Mouse (Mus musculus): ENCODE measurements at regions not wholly inside any gene's neighbourhood (a gene's known extent, or its start where the extent isn't known, plus 50 kb on each side); places are given as distances from the start of the nearest gene placed in this dataset.

DNA sequence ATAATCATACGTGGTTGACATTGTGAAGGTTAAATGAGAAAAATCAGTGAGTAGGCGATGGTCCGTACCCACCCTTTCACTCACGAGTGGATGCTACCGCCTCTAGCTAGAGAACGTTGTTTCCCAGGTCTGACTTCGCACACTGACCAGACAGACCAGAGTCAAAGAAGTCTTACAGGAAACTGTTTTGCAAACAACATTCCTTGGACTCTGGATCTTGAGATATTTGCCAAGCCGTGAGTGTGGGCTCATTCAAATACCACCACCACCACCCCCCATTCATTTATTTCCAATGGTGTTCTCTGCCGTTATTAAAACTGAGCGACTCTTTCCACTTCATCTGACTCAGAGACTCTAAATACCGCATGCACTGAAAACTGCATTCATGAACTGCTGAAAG lies 234.2 kb downstream of the Lmo4 start:
- Histone ChIP-seq H3K4me1 (ENCODE audit: control insufficient read depth, insufficient read depth, low read length) (no peaks in the 10 kb centered on the region), H3K4me3 (replicated peaks; ENCODE audit: extremely low read depth, low read depth, low read length) (no peak overlapping the region)
- DNase-seq, result no peak
- TF ChIP-seq POLR2A (IDR thresholded peaks at IDR 0.05; ENCODE audit: borderline replicate concordance, extremely low read depth, low read depth, low read length) (no peak), CTCF (IDR thresholded peaks at IDR 0.05; ENCODE audit: insufficient read depth, low read length) (no peak)
- 47% methylated on average over 11 of the region's 11 CpGs for WGBS

DNA sequence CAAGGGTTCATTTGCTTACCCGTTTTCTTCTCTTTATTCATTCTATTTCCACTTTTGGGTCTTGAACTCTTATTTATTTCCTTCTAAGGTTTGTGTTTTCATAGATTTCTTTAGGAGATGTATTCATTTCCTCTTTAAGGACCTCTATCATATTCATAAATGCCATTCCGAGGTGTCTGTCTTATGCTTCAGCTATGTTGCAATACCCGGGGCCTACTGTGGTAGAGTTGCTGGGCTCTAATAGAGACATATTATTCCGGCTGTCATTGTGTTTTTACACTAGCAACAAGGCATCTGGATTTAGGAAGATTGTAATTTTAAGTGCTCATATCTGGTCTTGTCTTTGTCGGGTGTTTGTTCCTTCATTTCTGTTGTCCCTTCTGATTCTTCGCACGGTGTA lies 249.5 kb downstream of the Lmo4 start:
- no peak for DNase-seq
- H3K4me3 ChIP-seq (replicated peaks; ENCODE audit: extremely low read depth, low read depth, low read length), result no peak overlapping the region
- 85% methylated on average over 7 of the region's 7 CpGs for WGBS
- no peaks in the 10 kb centered on the region for H3K4me1 ChIP-seq (ENCODE audit: control insufficient read depth, insufficient read depth, low read length)
- TF ChIP-seq CTCF (IDR thresholded peaks at IDR 0.05; ENCODE audit: insufficient read depth, low read length) (no peak), POLR2A (IDR thresholded peaks at IDR 0.05; ENCODE audit: borderline replicate concordance, extremely low read depth, low read depth, low read length) (no peak)

DNA sequence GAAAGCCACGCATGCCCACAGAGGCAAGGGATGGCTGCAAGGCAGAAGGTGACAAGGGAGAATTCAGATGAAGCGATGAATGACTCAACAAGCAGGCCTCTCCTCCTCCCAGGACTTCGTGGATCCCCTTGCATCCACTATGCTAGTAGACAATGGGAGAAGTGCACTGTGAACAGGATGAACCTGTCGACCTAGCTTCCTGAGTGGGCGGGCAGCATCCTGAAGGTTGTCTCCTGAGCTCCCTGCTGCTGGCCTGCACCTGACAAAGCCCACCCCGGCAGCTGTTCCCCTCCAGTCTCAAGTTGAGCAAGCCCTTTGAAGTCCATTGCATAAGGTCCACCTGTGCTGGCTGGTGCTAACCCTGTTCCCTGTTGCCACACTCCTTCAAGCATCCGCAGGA lies 250.2 kb downstream of the Lmo4 start:
- H3K4me1 ChIP-seq (ENCODE audit: control insufficient read depth, insufficient read depth, low read length), result no peaks in the 10 kb centered on the region
- TF ChIP-seq POLR2A (IDR thresholded peaks at IDR 0.05; ENCODE audit: borderline replicate concordance, extremely low read depth, low read depth, low read length) (no peak), CTCF (IDR thresholded peaks at IDR 0.05; ENCODE audit: insufficient read depth, low read length) (no peak)
- 64% methylated on average over 7 of the region's 7 CpGs for WGBS
- no peak for DNase-seq
- H3K4me3 ChIP-seq (replicated peaks; ENCODE audit: extremely low read depth, low read depth, low read length), result no peak overlapping the region

DNA sequence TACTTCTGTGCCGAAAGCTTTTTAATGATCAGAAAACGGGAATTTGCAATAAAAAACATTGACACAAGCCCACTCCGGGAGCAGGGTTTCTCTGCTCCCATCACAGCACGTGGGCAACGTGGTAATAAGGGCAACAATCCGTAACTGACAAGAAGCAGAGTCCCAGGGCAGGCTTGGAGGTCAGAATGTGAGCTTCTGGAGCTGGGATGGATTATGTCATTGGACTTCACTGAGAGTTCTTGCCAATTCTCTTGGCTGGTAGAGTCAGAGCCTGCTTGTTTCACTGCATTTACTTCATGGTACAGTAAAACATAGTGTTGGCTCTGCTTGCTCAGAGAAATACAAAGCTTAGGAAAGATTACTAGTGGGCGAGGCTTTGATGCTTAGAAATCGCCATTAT lies 252.7 kb downstream of the Lmo4 start:
- 64% methylated on average over 8 of the region's 8 CpGs for WGBS
- DNase-seq, result no peak
- TF ChIP-seq POLR2A (IDR thresholded peaks at IDR 0.05; ENCODE audit: borderline replicate concordance, extremely low read depth, low read depth, low read length) (no peak), CTCF (IDR thresholded peaks at IDR 0.05; ENCODE audit: insufficient read depth, low read length) (no peak)
- no peak overlapping the region for H3K4me3 ChIP-seq (replicated peaks; ENCODE audit: extremely low read depth, low read depth, low read length)
- no peaks in the 10 kb centered on the region for H3K4me1 ChIP-seq (ENCODE audit: control insufficient read depth, insufficient read depth, low read length)

DNA sequence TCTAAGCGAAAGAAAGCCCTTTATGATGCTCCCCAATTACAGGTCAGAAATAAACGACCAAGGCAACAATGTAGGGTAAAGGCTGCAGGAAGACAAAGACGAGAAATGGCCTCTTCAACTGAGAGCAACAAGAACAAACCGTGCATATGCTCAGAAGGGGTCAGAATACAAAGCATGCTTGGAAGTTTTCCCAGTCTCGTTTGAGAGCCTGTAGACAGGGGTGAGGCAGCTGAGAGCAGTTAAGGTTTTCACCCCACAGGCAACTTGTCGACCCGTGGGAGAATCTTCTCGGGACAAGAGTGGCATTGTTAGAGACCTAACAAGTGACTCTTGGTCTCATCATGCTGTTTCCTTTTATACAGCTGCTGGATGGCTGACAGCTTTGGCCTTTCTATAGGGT lies 255.4 kb downstream of the Lmo4 start:
- Histone ChIP-seq H3K4me1 (ENCODE audit: control insufficient read depth, insufficient read depth, low read length) (no peaks in the 10 kb centered on the region), H3K4me3 (replicated peaks; ENCODE audit: extremely low read depth, low read depth, low read length) (no peak overlapping the region)
- 43% methylated on average over 8 of the region's 8 CpGs for WGBS
- DNase-seq, result no peak
- no peak for TF ChIP-seq POLR2A (IDR thresholded peaks at IDR 0.05; ENCODE audit: borderline replicate concordance, extremely low read depth, low read depth, low read length)
- TF ChIP-seq CTCF (IDR thresholded peaks at IDR 0.05; ENCODE audit: insufficient read depth, low read length), result no peak

DNA sequence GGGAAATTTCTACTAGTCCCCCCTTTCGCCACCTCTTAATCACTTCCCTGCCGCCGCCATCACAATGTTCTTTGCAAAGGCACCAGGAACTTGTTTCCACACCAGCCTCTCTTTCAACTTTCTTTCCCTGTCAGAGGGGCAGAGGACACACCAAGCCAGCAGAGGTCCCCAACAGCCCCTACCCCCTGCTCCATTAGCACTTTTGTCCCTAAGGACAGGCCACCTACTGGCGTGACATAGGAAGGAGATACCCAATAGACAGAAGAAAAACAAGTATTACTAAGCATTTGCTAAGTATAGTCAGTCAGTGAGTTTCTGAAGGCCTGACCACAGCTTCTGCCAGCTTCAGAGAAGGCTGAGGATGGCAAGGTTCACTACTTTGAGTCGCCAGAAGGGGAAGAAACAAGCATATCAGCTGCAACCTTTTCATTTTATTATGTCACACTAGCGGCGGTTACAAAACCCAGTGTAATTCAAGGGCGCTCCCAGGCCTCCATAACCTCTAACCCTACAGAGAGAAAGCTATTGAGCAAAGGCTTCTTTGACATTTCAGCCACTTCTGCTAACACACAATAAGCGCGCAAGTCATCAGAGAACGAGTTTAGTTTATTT lies 255.9 kb downstream of the Lmo4 start:
- TF ChIP-seq CTCF (IDR thresholded peaks at IDR 0.05; ENCODE audit: insufficient read depth, low read length), result no peak
- no peak for TF ChIP-seq POLR2A (IDR thresholded peaks at IDR 0.05; ENCODE audit: borderline replicate concordance, extremely low read depth, low read depth, low read length)
- Histone ChIP-seq H3K4me1 (ENCODE audit: control insufficient read depth, insufficient read depth, low read length) (no peaks in the 10 kb centered on the region), H3K4me3 (replicated peaks; ENCODE audit: extremely low read depth, low read depth, low read length) (no peak overlapping the region)
- 74% methylated on average over 11 of the region's 11 CpGs for WGBS
- peak; percentile 12 for DNase-seq

DNA sequence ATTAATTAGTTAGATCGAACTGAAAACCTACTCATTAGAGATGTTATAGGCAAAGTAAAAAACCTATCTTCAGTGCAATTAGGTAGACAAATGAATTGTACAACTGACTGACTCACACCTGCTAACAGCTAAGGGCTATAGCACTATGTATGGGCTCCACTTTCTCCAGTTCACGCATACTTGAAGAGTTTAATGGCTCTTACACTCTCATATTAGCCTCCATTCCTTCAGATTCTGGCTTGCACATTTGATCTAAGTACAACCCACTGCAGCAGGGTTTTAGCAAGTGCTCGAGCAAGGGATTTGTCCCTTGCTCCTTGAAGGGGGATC lies 257.1 kb downstream of the Lmo4 start:
- DNase-seq, result no peak
- no peaks in the 10 kb centered on the region for H3K4me1 ChIP-seq (ENCODE audit: control insufficient read depth, insufficient read depth, low read length)
- 81% methylated on average over 3 of the region's 3 CpGs for WGBS
- no peak for TF ChIP-seq POLR2A (IDR thresholded peaks at IDR 0.05; ENCODE audit: borderline replicate concordance, extremely low read depth, low read depth, low read length)
- no peak overlapping the region for H3K4me3 ChIP-seq (replicated peaks; ENCODE audit: extremely low read depth, low read depth, low read length)

DNA sequence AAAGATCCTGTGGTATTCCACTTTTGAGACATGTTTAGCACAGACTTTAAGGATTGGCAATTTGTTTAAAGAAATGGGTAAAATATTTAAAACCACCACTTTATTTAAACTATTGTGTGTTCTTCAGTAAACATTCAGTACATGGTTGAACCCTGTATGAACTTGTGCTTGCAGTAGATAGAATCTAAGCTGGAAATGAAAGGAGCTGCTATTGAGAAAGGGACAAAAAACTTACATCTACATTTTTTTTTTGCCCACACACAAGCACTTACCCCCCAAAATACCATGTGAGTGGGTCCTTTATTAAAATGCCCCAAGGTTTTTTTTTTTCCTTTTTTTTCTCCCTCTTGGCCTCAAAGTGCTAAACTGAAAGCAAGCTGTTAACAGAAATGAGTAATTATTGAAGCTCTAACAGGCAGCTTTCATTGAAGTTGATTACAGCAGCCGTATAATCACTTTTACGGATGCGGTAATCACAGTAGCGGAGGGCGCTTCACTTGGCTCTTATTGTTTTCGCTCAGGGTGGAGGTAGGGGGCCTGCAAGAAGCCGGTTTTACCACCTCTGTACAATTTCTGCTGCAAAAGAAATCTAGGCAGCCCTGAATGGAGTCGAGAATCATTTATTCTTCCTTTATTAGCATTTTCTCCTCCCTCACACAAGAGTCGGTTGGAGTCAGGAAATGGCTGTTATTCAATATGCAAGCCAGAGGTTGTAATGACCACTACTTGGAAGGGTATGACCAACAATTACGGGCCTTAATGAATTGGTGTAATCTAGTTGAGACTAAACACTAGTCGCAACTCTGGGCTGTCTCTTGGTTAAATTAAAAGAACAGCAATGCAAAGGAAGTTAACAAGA lies 257.7 kb downstream of the Lmo4 start:
- TF ChIP-seq CTCF (IDR thresholded peaks at IDR 0.05; ENCODE audit: insufficient read depth, low read length) (no peak), POLR2A (IDR thresholded peaks at IDR 0.05; ENCODE audit: borderline replicate concordance, extremely low read depth, low read depth, low read length) (no peak)
- WGBS, result 69% methylated on average over 11 of the region's 11 CpGs
- no peak for DNase-seq
- Histone ChIP-seq H3K4me1 (ENCODE audit: control insufficient read depth, insufficient read depth, low read length) (no peaks in the 10 kb centered on the region), H3K4me3 (replicated peaks; ENCODE audit: extremely low read depth, low read depth, low read length) (no peak overlapping the region)

DNA sequence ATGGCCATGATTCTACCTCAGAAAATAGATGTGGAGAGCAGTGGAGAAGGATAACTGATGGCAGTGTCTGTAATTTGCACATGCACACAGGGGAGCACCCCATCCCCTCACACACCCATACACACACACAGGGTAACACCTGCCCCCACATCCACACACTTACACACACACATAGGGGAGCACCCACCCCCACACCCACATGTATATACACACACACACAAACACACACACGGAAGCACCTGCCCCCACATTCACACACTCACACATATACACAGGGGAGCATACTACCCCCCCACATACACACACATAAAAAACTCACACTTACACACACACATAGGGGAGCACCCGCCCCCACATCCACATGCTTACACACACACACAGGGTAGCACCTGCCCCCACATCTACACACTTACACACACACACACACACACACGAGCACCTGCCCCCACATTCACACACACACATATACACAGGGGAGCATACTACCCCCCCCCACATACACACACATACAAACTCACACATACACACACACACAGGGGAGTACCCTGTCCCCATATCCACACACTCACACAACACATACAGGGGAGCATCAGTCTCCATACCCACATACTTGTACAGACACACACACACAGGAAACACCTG lies 265.8 kb downstream of the Lmo4 start:
- no peak for DNase-seq
- Histone ChIP-seq H3K4me3 (replicated peaks; ENCODE audit: extremely low read depth, low read depth, low read length) (no peak overlapping the region), H3K4me1 (ENCODE audit: control insufficient read depth, insufficient read depth, low read length) (no peaks in the 10 kb centered on the region)
- WGBS, result 77% methylated on average over 3 of the region's 3 CpGs
- no peak for TF ChIP-seq POLR2A (IDR thresholded peaks at IDR 0.05; ENCODE audit: borderline replicate concordance, extremely low read depth, low read depth, low read length)
- no peak for TF ChIP-seq CTCF (IDR thresholded peaks at IDR 0.05; ENCODE audit: insufficient read depth, low read length)

DNA sequence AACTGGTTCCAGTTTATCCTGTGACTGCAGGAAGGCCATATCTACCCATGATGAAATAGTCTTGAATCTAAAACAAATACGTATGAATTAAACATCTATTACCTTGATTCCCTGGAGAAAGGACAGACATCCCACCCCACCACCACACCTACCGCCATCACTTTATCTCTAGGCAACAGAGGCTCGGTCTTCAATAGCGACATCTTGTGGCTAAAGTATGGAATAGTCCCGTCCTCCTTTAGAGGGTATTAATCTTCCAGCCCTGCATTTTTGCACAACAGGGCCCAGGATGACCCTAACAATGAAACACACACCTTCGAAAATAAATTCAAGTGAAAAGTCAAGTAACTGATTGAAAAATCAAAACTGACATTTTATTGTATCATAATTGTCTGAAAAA lies 279.7 kb downstream of the Lmo4 start:
- no peak for DNase-seq
- WGBS, result 62% methylated on average over 6 of the region's 6 CpGs
- Histone ChIP-seq H3K4me3 (replicated peaks; ENCODE audit: extremely low read depth, low read depth, low read length) (no peak overlapping the region), H3K4me1 (ENCODE audit: control insufficient read depth, insufficient read depth, low read length) (no peaks in the 10 kb centered on the region)
- TF ChIP-seq CTCF (IDR thresholded peaks at IDR 0.05; ENCODE audit: insufficient read depth, low read length) (no peak), POLR2A (IDR thresholded peaks at IDR 0.05; ENCODE audit: borderline replicate concordance, extremely low read depth, low read depth, low read length) (no peak)
